Mouse (Mus musculus) regulatory T cell (primary cell): Measurements from ENCODE around the gene Nqo2.
"Not testable (repeated sequence)": the region's sequence is repeated elsewhere in the genome, so short reads cannot be mapped to it uniquely, and the experiment has no call there.

Experiments
- in situ Hi-C: fragments of 300-600 bp; cut with MboI, MseI; formaldehyde crosslinking; loops from one replicate; pipeline ENCODE4 v1.15.1; 2025; ENCODE audit warnings: high pct_unique_total_duplicates

Gene Nqo2

GRCm38 (mm10) chr13:33964206-33965046, at the start of gene Nqo2:
TSS of gene Nqo2 (plus strand) at chr13:33964687.
- in situ Hi-C loops: loop anchor here (5.0 kb wide), 1 partner anchor 33 kb away; no protein-coding TSS in a partner anchor

- in situ Hi-C loops: no loop called here
These were observed 43.4 kb upstream of the Nqo2 start for GRCm38 (mm10) chr13:33921041-33921440.

GRCm38 (mm10) chr13:33921699-33922098, 42.8 kb upstream of the Nqo2 start:
- in situ Hi-C loops: no loop called here

GRCm38 (mm10) chr13:33930281-33930680, 34.2 kb upstream of the Nqo2 start:
- in situ Hi-C loops: no loop called here

GRCm38 (mm10) chr13:33930912-33931311, 33.6 kb upstream of the Nqo2 start:
- in situ Hi-C loops: no loop called here

- in situ Hi-C loops: no loop called here
These were observed 29.7 kb upstream of the Nqo2 start for GRCm38 (mm10) chr13:33934743-33935142.

- in situ Hi-C loops: no loop called here
These were observed 28.9 kb upstream of the Nqo2 start for GRCm38 (mm10) chr13:33935465-33936181.

GRCm38 (mm10) chr13:33937151-33937550, 27.3 kb upstream of the Nqo2 start:
- in situ Hi-C loops: no loop called here

GRCm38 (mm10) chr13:33937587-33937986, 26.9 kb upstream of the Nqo2 start:
- in situ Hi-C loops: not testable (repeated sequence)

GRCm38 (mm10) chr13:33941288-33941808, 23.1 kb upstream of the Nqo2 start:
- in situ Hi-C loops: no loop called here

GRCm38 (mm10) chr13:33942212-33942779, 22.2 kb upstream of the Nqo2 start:
- in situ Hi-C loops: no loop called here

GRCm38 (mm10) chr13:33951308-33952074, 13.0 kb upstream of the Nqo2 start:
- in situ Hi-C loops: no loop called here

- in situ Hi-C loops: no loop called here
These were observed 12.4 kb upstream of the Nqo2 start for GRCm38 (mm10) chr13:33952075-33952449.

- in situ Hi-C loops: no loop called here
These were observed 11.5 kb upstream of the Nqo2 start for GRCm38 (mm10) chr13:33952947-33953346.

- in situ Hi-C loops: loop anchor here (5.0 kb wide), 1 partner anchor 201 kb away; no protein-coding TSS in a partner anchor
These were observed 7.7 kb upstream of the Nqo2 start for GRCm38 (mm10) chr13:33956571-33957421.

- in situ Hi-C loops: loop anchor here (5.0 kb wide), 2 partner anchors 38 to 198 kb away; no protein-coding TSS in a partner anchor
These were observed 4.7 kb upstream of the Nqo2 start for GRCm38 (mm10) chr13:33959771-33960170.

GRCm38 (mm10) chr13:33965056-33966024, 853 bp downstream of the Nqo2 start:
- in situ Hi-C loops: no loop called here

GRCm38 (mm10) chr13:33966025-33966412, 1.5 kb downstream of the Nqo2 start:
- in situ Hi-C loops: no loop called here

GRCm38 (mm10) chr13:33966574-33966973, 2.1 kb downstream of the Nqo2 start:
- in situ Hi-C loops: no loop called here
